Mouse (Mus musculus) left cerebral cortex, adult 11 months (tissue): ENCODE results near the gene Gm20683.

ENCODE experiments used
- DNase-seq: peaks from one replicate; pipeline ENCODE4 v3.0.0; 2022; ENCODE audit warnings: low spot score

Gene Gm20683

DNA sequence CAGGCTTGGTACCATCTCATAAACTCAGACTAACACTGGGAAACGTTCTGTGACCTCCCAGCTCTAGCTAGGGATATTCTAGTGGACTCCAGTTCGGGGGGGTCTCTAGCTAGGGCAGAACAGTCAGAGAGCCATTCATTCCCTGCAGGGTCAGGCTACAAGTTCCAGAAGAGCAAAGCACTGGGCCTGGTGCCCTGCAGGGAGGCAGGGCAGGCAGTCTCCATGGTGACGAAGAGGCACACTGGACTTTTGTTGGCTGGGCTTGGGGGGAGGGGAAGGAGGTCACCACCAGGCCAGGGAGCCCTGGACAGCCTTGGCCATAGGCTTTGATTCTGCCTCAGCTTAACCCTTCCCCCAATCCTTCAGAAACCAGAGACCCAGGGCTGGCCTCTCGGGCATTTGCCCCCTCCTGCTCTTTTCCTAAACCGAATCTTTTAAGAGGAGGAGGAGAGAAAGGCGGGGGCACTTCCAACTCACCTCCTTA is 45.9 kb downstream of the Gm20683 start, which contains the start of gene AC134908.4:
Gene AC134908.4, minus strand, starts transcription at position 51 of the 484 bp plus-strand sequence.
- DNase-seq, result peak; percentile 83

DNA sequence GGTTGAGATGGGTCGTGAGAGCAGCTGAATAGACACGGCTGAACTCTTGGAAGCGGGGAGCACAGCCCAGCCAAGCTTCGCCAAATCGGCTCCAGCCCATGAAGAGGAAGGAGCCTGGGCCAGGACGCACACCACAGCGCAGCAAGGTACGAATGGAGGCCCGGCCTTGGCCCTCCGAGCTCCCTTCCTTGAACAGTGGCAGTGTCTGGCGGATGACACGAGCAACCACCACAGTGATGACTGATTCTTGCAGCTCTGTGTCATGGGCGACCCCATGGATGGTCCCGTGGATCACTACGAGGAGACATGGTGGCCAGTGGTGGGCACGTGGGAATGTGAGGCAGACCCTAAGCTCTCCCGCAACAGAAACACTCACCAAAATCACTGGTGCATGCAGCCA is 46.6 kb downstream of the Gm20683 start:
- no peak for DNase-seq

DNA sequence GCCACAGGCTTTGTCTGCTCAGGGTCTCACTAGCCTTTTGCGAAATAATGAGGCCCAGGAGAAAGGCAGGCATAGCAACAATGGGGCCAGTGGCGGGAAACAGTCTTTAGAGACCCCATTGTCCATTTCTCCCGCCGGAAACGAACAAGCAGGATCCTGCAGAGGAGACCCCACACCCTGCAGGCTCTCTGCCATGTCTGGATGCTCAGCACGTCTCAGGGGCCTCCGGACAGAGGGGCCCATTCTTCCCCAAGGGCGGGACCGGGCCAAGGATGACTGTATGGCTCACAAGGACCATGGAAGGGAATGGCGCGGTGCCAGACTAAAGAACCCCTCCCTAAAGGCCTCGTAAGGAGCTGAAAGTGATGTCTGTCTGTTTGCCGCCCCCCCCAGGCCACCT is 47.4 kb downstream of the Gm20683 start:
- DNase-seq, result no peak

DNA sequence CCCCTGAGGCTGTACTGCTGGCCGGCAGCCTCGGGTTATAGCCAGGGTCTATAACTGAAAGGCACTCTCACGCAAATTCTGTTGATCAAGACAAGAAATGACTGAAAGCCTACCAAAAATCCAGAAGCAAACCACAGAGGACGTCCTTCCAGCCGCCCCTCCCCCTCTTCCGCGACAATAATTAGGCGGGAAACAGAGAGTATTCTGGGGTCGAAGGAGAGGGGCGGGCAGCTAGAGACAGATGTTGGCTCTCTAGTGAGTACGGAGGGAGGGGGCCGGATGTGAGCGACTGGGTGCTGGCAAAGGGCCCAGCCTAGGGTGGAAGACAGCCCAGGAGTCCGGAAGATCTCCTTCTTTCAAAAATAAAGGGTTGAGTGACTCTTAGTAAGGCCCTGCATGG is 48.9 kb downstream of the Gm20683 start, which contains the start of gene Fam173a:
Gene Fam173a, minus strand, starts transcription at position 287 of the 400 bp plus-strand sequence.
- DNase-seq, result no peak

DNA sequence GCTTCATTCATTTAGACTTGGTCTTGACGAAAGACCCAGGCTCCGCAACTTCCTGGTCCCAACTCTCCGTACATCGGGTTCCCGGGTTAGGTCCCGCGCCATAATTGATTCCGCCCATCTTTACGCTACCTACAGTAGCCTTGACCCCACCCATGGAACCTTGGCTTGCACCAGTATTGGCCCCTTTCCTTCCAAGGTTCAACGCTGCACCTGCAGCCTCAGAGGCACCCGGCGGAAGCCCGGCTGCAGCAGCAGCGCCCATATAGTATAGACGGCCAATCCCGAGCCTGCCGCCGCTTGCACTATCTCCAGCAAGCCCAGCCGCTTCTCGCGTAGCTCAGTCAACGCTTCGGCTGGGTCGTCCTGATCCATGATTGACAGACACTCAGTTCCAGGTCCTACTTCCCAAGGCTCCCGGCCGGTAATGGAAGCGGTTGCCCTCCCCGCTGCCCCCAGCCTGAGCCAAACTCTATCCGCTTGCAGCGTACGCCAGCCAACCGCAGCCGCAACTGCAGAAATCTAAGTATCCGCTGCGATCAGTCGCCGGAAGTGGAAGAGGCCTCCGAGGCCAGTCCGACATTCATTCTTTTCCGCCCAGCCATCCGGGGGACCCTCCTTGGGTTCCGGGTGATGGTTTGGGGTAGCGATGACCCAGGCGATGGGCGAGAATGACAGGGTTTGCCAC is 49.6 kb downstream of the Gm20683 start:
- peak; percentile 71 for DNase-seq

DNA sequence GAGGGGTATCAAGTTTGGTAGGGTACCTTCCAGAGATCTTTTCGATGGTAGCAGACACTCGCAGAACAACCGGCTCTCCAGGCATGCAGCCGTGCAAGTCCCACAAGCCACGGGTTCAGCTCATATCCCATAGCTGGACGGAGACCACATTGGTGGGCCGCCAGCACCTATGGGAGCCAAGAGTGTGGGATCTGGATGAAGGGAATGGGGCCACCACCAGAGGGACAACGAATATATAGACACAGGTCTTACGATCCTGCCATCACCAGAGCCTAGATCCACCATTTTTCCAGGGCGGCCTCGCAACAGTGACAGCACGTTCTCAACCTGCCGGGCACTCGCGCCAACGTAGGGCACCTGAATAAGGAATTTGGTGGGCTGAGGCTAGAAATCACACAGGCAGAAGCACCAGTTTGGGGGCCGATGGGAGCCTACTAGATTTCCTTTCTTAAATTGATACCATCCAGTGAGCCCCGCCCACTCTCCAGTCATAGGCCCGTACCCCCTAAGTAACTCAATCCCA is 50.2 kb downstream of the Gm20683 start:
- DNase-seq, result no peak

DNA sequence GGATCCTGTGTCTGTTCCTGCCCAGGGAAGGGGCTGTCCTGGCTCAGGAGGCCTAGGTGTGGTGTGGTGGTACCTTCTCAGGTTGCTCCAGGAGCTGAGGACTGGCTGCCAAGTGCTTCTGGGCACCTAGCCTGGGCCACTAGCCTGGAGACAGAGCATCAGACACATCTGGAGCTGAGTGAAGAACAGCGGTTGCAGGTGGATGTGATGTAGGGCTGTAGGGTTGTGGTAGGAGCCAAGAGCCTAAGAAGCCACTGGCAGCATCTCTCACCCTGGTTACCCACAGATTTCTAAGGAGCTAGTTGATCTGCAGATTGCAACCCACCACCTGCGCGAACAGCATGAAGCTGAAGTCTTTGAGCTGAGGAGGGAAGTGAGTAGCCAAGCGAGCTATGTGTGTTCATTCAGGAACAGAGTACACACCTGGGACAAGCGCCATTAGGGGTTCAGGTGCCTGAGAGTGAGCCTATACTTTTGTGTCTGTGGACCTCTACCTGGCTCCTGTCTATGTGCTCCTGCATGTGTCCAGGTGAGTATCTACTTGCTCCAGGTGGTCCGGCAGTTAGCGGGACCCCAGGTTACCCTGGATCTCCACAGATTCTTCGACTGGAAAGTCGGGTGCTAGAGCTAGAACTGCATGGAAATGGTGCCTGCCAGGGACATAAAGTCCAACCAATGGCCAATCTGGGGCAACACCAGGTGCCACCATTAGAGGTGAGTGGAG is 54.6 kb downstream of the Gm20683 start:
- DNase-seq, result no peak

DNA sequence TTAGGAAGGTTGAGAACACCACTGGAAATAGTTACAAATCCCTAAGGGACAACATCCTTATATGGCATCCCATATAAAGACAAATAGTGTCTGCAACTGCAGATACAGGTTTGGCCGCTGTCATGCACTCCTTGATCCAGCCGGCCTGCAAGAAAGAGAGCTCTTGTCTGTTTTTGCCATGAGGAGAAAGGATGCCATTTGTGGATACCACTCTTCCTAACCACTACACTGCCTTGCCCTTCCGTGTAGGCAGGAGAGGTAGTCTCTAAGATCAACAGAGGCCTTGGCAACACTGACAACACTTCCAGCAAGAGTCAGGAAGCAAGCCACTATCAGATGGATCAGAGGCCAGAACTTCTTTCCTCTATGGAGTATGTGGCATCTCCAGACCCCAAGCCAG is 55.3 kb downstream of the Gm20683 start, which contains the start of gene Ccdc78:
Gene Ccdc78, plus strand, starts transcription at position 301 of the 400 bp plus-strand sequence.
- DNase-seq, result no peak

DNA sequence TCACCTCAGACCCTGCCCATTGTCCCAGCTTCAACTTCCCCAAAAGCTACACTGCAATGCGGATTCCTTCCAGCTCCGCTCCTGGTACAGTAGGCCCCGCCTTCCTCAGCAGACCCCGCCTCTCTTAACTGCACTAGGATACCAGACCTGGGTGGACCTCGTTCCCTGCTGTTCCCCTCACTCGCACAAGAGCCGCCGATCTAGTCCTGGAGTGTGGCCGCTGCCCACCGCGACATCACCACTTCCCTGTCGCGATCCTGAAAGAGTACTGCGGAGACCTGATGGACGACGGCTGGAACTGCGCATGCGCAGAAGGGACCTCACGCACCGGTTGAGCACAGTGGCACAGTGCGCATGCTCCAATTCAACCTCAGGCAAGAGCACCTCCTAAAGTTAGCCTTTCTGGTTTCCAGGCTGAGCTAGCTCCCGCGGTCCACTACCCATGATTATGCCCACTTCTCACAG is 56.2 kb downstream of the Gm20683 start, which contains the start of gene Haghl:
Gene Haghl, minus strand, starts transcription at position 393 of the 465 bp plus-strand sequence.
- peak; percentile 94 for DNase-seq
